In genomic region chr1:184082661-184083060, GRCm38 (mm10) we compare ENCODE assay signal across 20 mouse cellular contexts. TPM values are rescaled to one million over a fixed set of nuclear protein-coding genes. Genes with fewer than 3 reads are reported as not detected.
DNase-seq lines count a peak whose midpoint lies in the region; ATAC-seq and TF ChIP-seq lines count a peak whose summit lies in the region.
"Had no signal": no experiment of that assay in that cellular context is flagged by ENCODE, and none has a peak within 500 bp of the region (broad histone marks: within the 10 kb centered on the region; RNA-seq: fewer than 3 reads in every experiment).

No protein-coding gene starts in this region.

- H3K4me3 ChIP-seq in intestine, embryonic 14.5 days (ENCODE audit: low read depth, low read length), result no peak overlapping the region
- H3K4me3 ChIP-seq in intestine, postnatal 0 days (ENCODE audit: low read depth, low read length), result no peak overlapping the region
- H3K4me3 ChIP-seq: forebrain, embryonic 13.5 days; hindbrain, embryonic 15.5 days; layer of hippocampus, adult 2 months had no signal

- no peaks in the 10 kb centered on the region for H3K27me3 ChIP-seq in intestine, embryonic 14.5 days (replicated peaks; ENCODE audit: control insufficient read depth, insufficient read depth, low read length)
- H3K27me3 ChIP-seq in intestine, postnatal 0 days (replicated peaks; ENCODE audit: control insufficient read depth, insufficient read depth, low read length), result no peaks in the 10 kb centered on the region
- H3K27me3 ChIP-seq: forebrain, embryonic 13.5 days; hindbrain, embryonic 15.5 days had no signal

- no peaks in the 10 kb centered on the region for H3K36me3 ChIP-seq in intestine, embryonic 14.5 days (ENCODE audit: control insufficient read depth, insufficient read depth, low read length)
- no peaks in the 10 kb centered on the region for H3K36me3 ChIP-seq in intestine, postnatal 0 days (ENCODE audit: control insufficient read depth, insufficient read depth)
- H3K36me3 ChIP-seq: hindbrain, embryonic 15.5 days had no signal

- no peak for TF ChIP-seq CTCF in intestine, postnatal 0 days (IDR thresholded peaks at IDR 0.05; ENCODE audit: low read depth)

- peak overlapping the region; percentile 12; the same call in 1 of the 2 replicates for H3K27ac ChIP-seq in intestine, embryonic 14.5 days (ENCODE audit: low read depth)
- H3K27ac ChIP-seq in intestine, postnatal 0 days (ENCODE audit: low read depth, low read length), result no peak overlapping the region
- H3K27ac ChIP-seq: forebrain, embryonic 13.5 days; hindbrain, embryonic 15.5 days; layer of hippocampus, adult 2 months had no signal

- H3K9ac ChIP-seq in intestine, embryonic 14.5 days (ENCODE audit: low read length), result no peak overlapping the region
- no peak overlapping the region for H3K9ac ChIP-seq in intestine, postnatal 0 days (ENCODE audit: low read depth, low read length)
- H3K9ac ChIP-seq: forebrain, embryonic 13.5 days; hindbrain, embryonic 15.5 days had no signal

- H3K4me2 ChIP-seq in intestine, embryonic 14.5 days (ENCODE audit: low read length), result no peak overlapping the region
- H3K4me2 ChIP-seq in intestine, postnatal 0 days (replicated peaks; ENCODE audit: low read depth), result no peak overlapping the region
- H3K4me2 ChIP-seq: forebrain, embryonic 13.5 days; hindbrain, embryonic 15.5 days had no signal

- H3K4me1 ChIP-seq in intestine, embryonic 14.5 days (replicated peaks; ENCODE audit: control insufficient read depth, insufficient read depth, low read length), result no peaks in the 10 kb centered on the region
- no peaks in the 10 kb centered on the region for H3K4me1 ChIP-seq in intestine, postnatal 0 days (replicated peaks; ENCODE audit: control insufficient read depth, insufficient read depth, low read length)
- H3K4me1 ChIP-seq: forebrain, embryonic 13.5 days; hindbrain, embryonic 15.5 days had no signal

- DNase-seq in adrenal gland, adult 2 months, result peak; percentile 29
- no peak for DNase-seq in adrenal gland, postnatal 36 days
- no peak for DNase-seq in intestine, embryonic 14.5 days (ENCODE audit: low spot score)
- peak; percentile 15 for DNase-seq in ovary, postnatal 14 days (ENCODE audit: low spot score)
- DNase-seq in ovary, postnatal 10 days (ENCODE audit: low spot score), result no peak
- peak; percentile 64 for DNase-seq in skeletal muscle tissue, adult 2 months (ENCODE audit: low read depth, low spot score)
- DNase-seq: cerebellum, adult 8-10 months; heart, postnatal 4 days; kidney, adult 18-20 months; kidney, postnatal 14 days; layer of hippocampus, postnatal 36 days; liver; right cerebral cortex, postnatal 4 days; thymus, postnatal 36 days had no signal

- H3K9me3 ChIP-seq in intestine, embryonic 14.5 days (ENCODE audit: control insufficient read depth, low read length), result no peaks in the 10 kb centered on the region
- H3K9me3 ChIP-seq in intestine, postnatal 0 days (ENCODE audit: control insufficient read depth), result no peaks in the 10 kb centered on the region
- H3K9me3 ChIP-seq: forebrain, embryonic 13.5 days; hindbrain, embryonic 15.5 days had no signal

- 43% methylated on average over 3 of the region's 3 CpGs for WGBS in intestine, embryonic 14.5 days
- 56% methylated on average over 3 of the region's 3 CpGs for WGBS in intestine, postnatal 0 days

- no peak for ATAC-seq in intestine, embryonic 14.5 days (replicated peaks; ENCODE audit: low FRiP score, low TSS enrichment, low read depth)
- no peak for ATAC-seq in intestine, postnatal 0 days
- no peak for ATAC-seq in erythroid progenitor cell, adult 5-6 weeks (replicated peaks; ENCODE audit: low FRiP score, poor library complexity, severe bottlenecking)
- ATAC-seq: CD4-positive, CD25-positive, alpha-beta regulatory T cell, adult 4 months; forebrain, embryonic 13.5 days had no signal

RNA-seq across cellular contexts. Expression of gene 1700056E22Rik, which starts 48.6 kb away (rescaled TPM):
- total RNA-seq in adrenal gland, adult 2 months (2021), result 1 to 10 TPM; 1.6 to 3.4 TPM
- 7.0 and 13.6 TPM in 2 replicates for polyA plus RNA-seq in adrenal gland, adult 2 months (2012; rRNA removed)
- total RNA-seq in adrenal gland, postnatal 36 days (2021), result 1 to 10 TPM; 1.8 to 2.5 TPM
- 0.93 and 1.6 TPM in 2 replicates for polyA plus RNA-seq in intestine, embryonic 14.5 days (2014; fragmentation: Nextera tagmentation; extraction: Ambion mirVana)
- 1.2 and 1.5 TPM in 2 replicates for polyA plus RNA-seq in intestine, postnatal 0 days (2015; fragmentation: Nextera tagmentation; extraction: Ambion mirVana)
- 1.1 TPM in 1 of 2 replicates, not detected in the other for total RNA-seq in erythroid progenitor cell, adult 5-6 weeks (2015; ENCODE audit: low replicate concordance)
- 0.64 and 0.68 TPM in 2 replicates for total RNA-seq in erythroid progenitor cell, adult 5-6 weeks (2017; ENCODE audit: low replicate concordance)
- total RNA-seq: layer of hippocampus, adult 2 months; layer of hippocampus, postnatal 36 days had no signal

Comparison
In these comparisons a context has a peak if more than half of its experiments do, and no peak if none do; other contexts are left out.
1. DNase-seq: peak in adrenal gland, adult 2 months (single experiment), ovary, postnatal 14 days (single experiment) and skeletal muscle tissue, adult 2 months (single experiment); none in adrenal gland, postnatal 36 days (0 of 2), intestine, embryonic 14.5 days (single experiment) and ovary, postnatal 10 days (single experiment).